Mouse (Mus musculus): ENCODE measurements around the gene Nupl2. TPM values are rescaled to one million over a fixed set of nuclear protein-coding genes. Genes with fewer than 3 reads are reported as not detected.

Gene Nupl2
- total RNA-seq, 2 experiments from 2014 or later = 6.0 to 6.4 TPM

GRCm38 (mm10) chr5:24208505-24208904, 43.7 kb downstream of the Nupl2 start:
- no peak for DNase-seq

GRCm38 (mm10) chr5:24213861-24214546, 49.2 kb downstream of the Nupl2 start:
- DNase-seq = no peak

GRCm38 (mm10) chr5:24214547-24214878, 49.8 kb downstream of the Nupl2 start:
- no peak for DNase-seq

- DNase-seq = no peak
Observed at GRCm38 (mm10) chr5:24214900-24215299, 50.1 kb downstream of the Nupl2 start.

Other genes starting within 250 kb of the Nupl2 start
- 100 to 1,000 TPM in 1 of 2 experiments, 10 to 100 TPM in 1; 84.2 to 108 TPM for gene Fam126a, start 134.3 kb upstream of the Nupl2 start, total RNA-seq (2021)
- 10 to 100 TPM; 33.3 to 38.1 TPM for gene Klhl7, start 64.4 kb upstream of the Nupl2 start, total RNA-seq (2021)
- 10 to 100 TPM; 14.4 to 14.7 TPM for gene Kcnh2, start 186.6 kb downstream of the Nupl2 start, total RNA-seq (2021)
- 10 to 100 TPM in 1 of 2 experiments, 1 to 10 TPM in 1; 7.1 to 14.2 TPM for gene Nos3, start 199.8 kb downstream of the Nupl2 start, total RNA-seq (2021)
- gene Atg9b, start 227.2 kb downstream of the Nupl2 start, total RNA-seq (2021) = 1 to 10 TPM in 1 of 2 experiments, under 1 TPM in 1; 0.99 to 1.6 TPM
- gene Abcb8, start 228.7 kb downstream of the Nupl2 start, total RNA-seq (2021) = 10 to 100 TPM; 66.8 to 76.5 TPM
- under 1 TPM; 0.26 to 0.36 TPM for gene Asic3, start 248.4 kb downstream of the Nupl2 start, total RNA-seq (2021)